Mouse (Mus musculus): Measurements from ENCODE around the gene Fndc9.

Fndc9 gene

GRCm38 (mm10) chr11:46233966-46234365 is 1.4 kb upstream of the Fndc9 start:
- no peak for DNase-seq (ENCODE audit: low spot score)

GRCm38 (mm10) chr11:46236976-46237375 is 1.6 kb downstream of the Fndc9 start:
- peak; percentile 79 for DNase-seq (ENCODE audit: low spot score)

GRCm38 (mm10) chr11:46241150-46241673 is 5.9 kb downstream of the Fndc9 start:
- DNase-seq (ENCODE audit: low spot score), result peak; percentile 79

GRCm38 (mm10) chr11:46241985-46242384 is 6.7 kb downstream of the Fndc9 start:
- peak; percentile 19 for DNase-seq (ENCODE audit: low spot score)

GRCm38 (mm10) chr11:46244731-46245604 is 9.6 kb downstream of the Fndc9 start:
- DNase-seq (ENCODE audit: low spot score), result no peak

GRCm38 (mm10) chr11:46245926-46246325 is 10.6 kb downstream of the Fndc9 start:
- DNase-seq (ENCODE audit: low spot score), result no peak

- no peak for DNase-seq (ENCODE audit: low spot score)
Observed at GRCm38 (mm10) chr11:46246393-46246792, 11.1 kb downstream of the Fndc9 start.

GRCm38 (mm10) chr11:46248352-46248751 is 13.0 kb downstream of the Fndc9 start:
- DNase-seq (ENCODE audit: low spot score), result no peak

- peak; percentile 55 for DNase-seq (ENCODE audit: low spot score)
Observed at GRCm38 (mm10) chr11:46251994-46252393, 16.7 kb downstream of the Fndc9 start.

GRCm38 (mm10) chr11:46255291-46255690 is 20.0 kb downstream of the Fndc9 start:
- no peak for DNase-seq (ENCODE audit: low spot score)

- peak; percentile 12 for DNase-seq (ENCODE audit: low spot score)
Observed at GRCm38 (mm10) chr11:46258207-46258606, 22.9 kb downstream of the Fndc9 start.

- DNase-seq (ENCODE audit: low spot score), result no peak
Observed at GRCm38 (mm10) chr11:46258749-46259148, 23.4 kb downstream of the Fndc9 start.

GRCm38 (mm10) chr11:46262854-46263253 is 27.5 kb downstream of the Fndc9 start:
- no peak for DNase-seq (ENCODE audit: low spot score)

- DNase-seq (ENCODE audit: low spot score), result no peak
Observed at GRCm38 (mm10) chr11:46263291-46263690, 28.0 kb downstream of the Fndc9 start.

GRCm38 (mm10) chr11:46264584-46264983 is 29.3 kb downstream of the Fndc9 start:
- DNase-seq (ENCODE audit: low spot score), result no peak

GRCm38 (mm10) chr11:46265031-46265786 is 29.9 kb downstream of the Fndc9 start:
- DNase-seq (ENCODE audit: low spot score), result no peak

- peak; percentile 47 for DNase-seq (ENCODE audit: low spot score)
Observed at GRCm38 (mm10) chr11:46268991-46269390, 33.7 kb downstream of the Fndc9 start.

- DNase-seq (ENCODE audit: low spot score), result no peak
Observed at GRCm38 (mm10) chr11:46269391-46269790, 34.1 kb downstream of the Fndc9 start.

GRCm38 (mm10) chr11:46269893-46270292 is 34.6 kb downstream of the Fndc9 start:
- no peak for DNase-seq (ENCODE audit: low spot score)

- DNase-seq (ENCODE audit: low spot score), result no peak
Observed at GRCm38 (mm10) chr11:46272058-46272681, 36.8 kb downstream of the Fndc9 start.

- DNase-seq (ENCODE audit: low spot score), result no peak
Observed at GRCm38 (mm10) chr11:46273969-46274368, 38.6 kb downstream of the Fndc9 start.

- DNase-seq (ENCODE audit: low spot score), result peak; percentile 56
Observed at GRCm38 (mm10) chr11:46275302-46275701, 40.0 kb downstream of the Fndc9 start.
